Mouse (Mus musculus) brain, embryonic 14.5 days (tissue): ENCODE data around the gene Bahd1.

Experiments
- CTCF ChIP-seq: fragments of 200-500 bp; IDR thresholded peaks from 2 replicates; pipeline ENCODE4 v1.5.1; 2012; ENCODE audit warnings: inconsistent platforms, mild to moderate bottlenecking, moderate library complexity, borderline replicate concordance; ENCODE audit not compliant: insufficient read depth, insufficient read length; ENCODE audit errors: extremely low read depth
- POLR2A ChIP-seq: fragments of 200-500 bp; IDR thresholded peaks from 2 replicates; pipeline ENCODE4 v1.6.1; 2012; ENCODE audit warnings: mild to moderate bottlenecking, inconsistent platforms, borderline replicate concordance; ENCODE audit not compliant: poor library complexity, insufficient read depth, insufficient read length, severe bottlenecking; ENCODE audit errors: extremely low read depth

GRCm38 (mm10) chr2:118916436-118916835, 16.3 kb downstream of the Bahd1 start:
- no peak for TF ChIP-seq CTCF
- TF ChIP-seq POLR2A: no peak
